Mouse (Mus musculus): ENCODE measurements around the gene Ehd4. TPM values are rescaled to one million over a fixed set of nuclear protein-coding genes. Genes with fewer than 3 reads are reported as not detected.
A peak's percentile ranks its signal among the peaks of the same experiment; 100 is the strongest.

The Ehd4 gene
- total RNA-seq, 2 experiments from 2014 or later, result 377 to 459 TPM

DNA sequence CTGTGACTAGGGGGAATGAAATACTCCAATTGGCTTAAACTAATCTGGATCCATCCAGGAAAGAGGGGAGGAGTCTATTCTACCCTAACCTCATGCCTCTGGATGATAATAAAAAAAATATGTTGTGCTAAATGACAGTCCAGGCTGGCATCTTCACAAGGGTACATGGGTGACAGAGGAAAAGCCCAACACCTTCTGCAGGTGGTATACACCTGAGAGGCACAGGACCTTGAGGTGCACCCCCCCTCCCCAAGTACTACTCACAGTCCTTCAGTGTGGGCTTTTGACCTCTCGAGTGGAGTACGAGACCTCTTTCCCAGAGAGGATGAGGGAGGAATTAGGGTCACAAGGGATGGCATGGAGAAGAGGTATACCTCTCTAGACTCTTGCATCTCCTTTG lies 66.5 kb downstream of the Ehd4 start:
- DNase-seq (ENCODE audit: low spot score), result no peak
- intact Hi-C loops (cut with DNase I), result loop anchor here (5.0 kb wide), 1 partner anchor 194 kb away; no protein-coding TSS in a partner anchor

GRCm38 (mm10) chr2:120087391-120087790 lies 67.0 kb downstream of the Ehd4 start:
- intact Hi-C loops (cut with DNase I), result loop anchor here (5.0 kb wide), 1 partner anchor 195 kb away; no protein-coding TSS in a partner anchor
- DNase-seq (ENCODE audit: low spot score), result no peak

- intact Hi-C loops (cut with DNase I), result loop anchor here (5.0 kb wide), 1 partner anchor 196 kb away; no protein-coding TSS in a partner anchor
- no peak for DNase-seq (ENCODE audit: low spot score)
Measured at GRCm38 (mm10) chr2:120086038-120086437, 68.4 kb downstream of the Ehd4 start.

DNA sequence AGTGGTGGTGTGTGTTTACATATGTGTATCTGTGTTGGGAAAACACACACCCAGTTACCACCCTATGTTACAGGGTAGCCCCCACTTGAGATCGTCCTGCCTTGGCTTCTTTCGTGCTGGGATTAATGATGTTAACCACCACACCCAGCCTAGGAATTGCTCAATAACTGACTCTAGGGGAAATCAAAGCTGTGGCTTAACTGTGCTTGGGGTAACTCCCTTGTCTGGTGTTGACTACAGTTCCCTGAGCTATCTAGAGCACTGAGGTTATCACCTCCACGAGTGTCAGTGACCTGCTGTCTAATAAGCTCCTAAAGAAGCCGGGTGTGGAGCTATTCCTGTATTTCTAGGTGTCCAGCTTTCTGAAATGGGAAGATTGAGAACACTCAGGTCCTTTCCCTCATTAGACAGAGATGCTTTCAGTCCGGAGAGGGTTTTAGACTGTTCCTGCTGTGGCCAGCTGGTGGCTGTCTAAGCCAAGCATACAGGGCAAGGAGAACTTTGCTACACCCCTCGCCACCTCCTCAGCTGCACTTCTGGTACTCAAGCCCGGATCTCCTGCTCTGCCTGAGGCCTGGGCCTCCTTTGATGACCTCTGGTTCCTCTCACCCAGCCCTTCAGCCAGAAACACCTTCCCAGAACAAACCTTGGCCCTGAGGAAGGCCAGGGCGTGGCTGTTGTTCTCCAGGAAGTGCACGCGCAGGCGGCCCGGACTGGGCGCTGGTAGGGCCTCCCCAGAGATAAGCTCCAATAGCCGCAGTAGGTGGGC lies 69.6 kb downstream of the Ehd4 start:
- DNase-seq (ENCODE audit: low spot score), result peak; percentile 43
- intact Hi-C loops (cut with DNase I), result loop anchor here (1.0 to 5.0 kb wide), 3 partner anchors 86 to 198 kb away; no protein-coding TSS in a partner anchor

GRCm38 (mm10) chr2:120082416-120082815 lies 72.0 kb downstream of the Ehd4 start:
- DNase-seq (ENCODE audit: low spot score), result no peak
- intact Hi-C loops (cut with DNase I), result loop anchor here (5.0 kb wide), 1 partner anchor 180 kb away; no protein-coding TSS in a partner anchor

GRCm38 (mm10) chr2:120076076-120076705 lies 78.2 kb downstream of the Ehd4 start:
- intact Hi-C loops (cut with DNase I), result no loop called here

DNA sequence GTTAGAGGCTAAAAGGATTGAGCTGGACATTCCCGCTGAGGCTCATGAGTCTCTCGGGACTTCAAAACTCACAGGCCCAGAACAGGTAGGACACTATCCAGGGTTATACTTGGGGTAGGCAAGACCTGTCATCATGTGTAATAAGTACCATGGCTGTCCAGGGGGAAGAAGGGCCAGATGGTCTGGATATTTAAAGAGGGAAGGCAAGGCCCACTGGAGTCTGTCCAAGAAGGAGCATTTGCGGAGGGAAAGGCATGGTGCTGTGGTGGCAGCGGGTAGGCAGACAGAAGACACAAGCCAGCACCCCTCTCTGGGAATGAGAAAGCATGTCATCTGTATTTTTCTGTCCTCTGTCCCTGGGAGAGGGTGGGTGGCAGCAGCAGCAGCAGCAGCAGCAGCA lies 80.3 kb downstream of the Ehd4 start:
- DNase-seq (ENCODE audit: low spot score), result no peak
- intact Hi-C loops (cut with DNase I), result loop anchor here (5.0 kb wide), 1 partner anchor 102 kb away; the partner anchor contains the start of gene Mapkbp1

More at GRCm38 (mm10) chr2:120076076-120076705, 78.2 kb downstream of the Ehd4 start:
- DNase-seq (ENCODE audit: low spot score), result no peak

DNA sequence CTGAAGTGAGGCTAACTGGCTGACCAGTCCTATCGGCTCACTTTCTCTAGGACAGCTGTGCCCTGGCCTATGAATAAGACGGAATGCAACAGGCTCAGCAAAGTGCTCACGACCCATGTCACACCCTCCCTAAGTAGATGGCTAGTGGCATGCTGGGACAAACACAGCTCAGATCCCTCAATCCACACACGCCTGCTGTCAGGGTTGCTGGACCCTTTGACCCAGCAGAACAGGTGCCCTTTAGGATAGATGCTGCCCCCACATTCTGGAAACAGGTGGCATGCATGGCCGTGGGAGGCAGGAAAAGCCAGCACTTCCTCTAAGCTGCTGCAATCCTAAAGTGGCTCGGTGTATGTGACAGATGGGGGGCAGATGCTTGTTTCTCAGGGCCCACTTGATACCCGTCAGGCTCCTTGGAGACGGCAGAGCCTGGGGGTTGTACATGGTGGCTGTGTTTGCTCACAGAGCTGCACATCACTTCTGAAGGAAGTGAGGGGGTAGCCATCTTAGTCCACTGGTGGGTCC lies 84.9 kb downstream of the Ehd4 start:
- intact Hi-C loops (cut with DNase I), result loop anchor here (2.0 kb wide), 1 partner anchor 19 kb away; no protein-coding TSS in a partner anchor

DNA sequence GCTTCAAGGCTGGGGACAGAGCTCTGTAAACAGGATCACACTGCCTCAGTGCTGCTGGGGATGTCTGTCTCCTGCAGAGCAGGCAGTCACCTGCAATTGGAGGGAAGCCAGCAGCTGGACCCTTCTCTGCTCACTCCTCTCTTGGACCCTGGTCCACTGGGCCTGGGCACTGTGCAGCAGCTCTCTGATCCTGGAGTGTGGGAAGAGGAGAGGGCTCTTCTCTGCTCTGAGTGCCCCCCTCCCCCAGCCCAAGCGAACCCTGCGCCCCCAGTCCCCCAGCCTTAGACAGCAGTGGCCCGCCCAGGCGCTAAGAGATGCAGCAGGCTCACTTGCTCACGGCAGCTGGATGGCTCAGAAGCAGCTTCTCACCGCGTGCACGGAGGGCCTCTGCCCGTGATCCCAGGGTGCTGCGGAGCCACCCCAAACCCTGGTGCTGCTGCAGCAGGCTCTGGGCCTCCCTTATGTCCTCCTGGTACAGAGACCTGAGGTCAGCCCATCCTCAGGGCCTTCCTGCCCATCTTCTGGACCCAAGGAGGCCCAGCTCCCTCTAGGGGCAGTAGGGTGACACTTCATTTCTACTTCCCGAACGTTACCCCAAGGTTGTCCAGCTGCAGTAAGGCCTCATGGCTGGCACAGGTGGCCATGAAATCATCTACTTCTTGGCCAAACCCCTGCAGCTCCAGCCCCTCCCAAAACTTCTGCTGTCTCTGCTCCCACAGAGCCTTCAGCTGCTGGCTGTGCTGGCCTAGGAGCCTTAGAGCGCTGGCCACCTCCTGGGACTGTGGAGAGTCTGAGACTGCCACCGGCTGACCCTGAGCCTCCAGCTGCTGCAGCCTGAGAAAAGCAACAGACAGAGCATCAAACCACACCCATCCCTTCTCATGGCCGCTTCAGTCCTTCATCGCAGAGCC lies 85.6 kb downstream of the Ehd4 start:
- intact Hi-C loops (cut with DNase I), result loop anchor here (2.0 kb wide), 1 partner anchor 18 kb away; no protein-coding TSS in a partner anchor
- DNase-seq (ENCODE audit: low spot score), result no peak

More for the DNA sequence above, 84.9 kb downstream of the Ehd4 start:
- no peak for DNase-seq (ENCODE audit: low spot score)

DNA sequence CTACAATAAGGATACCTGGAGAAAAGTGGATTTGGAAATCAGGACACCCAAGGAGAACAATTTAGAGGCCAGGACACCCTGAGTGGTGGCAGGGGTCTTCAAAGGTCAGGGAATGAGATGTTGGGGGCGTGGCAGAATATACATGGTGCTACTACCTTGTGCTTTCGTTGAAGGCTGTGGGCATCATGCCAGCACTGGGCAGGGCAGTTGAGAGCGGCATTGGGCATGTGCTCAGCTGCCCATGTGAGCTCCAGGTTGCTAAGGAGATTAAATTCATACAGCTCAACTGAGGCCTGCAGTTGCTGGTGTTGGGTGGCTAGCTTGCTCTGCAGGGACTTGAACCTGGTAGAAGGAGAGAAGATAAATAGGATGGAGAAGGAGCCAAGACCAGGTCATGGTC lies 88.2 kb downstream of the Ehd4 start:
- DNase-seq (ENCODE audit: low spot score), result no peak

GRCm38 (mm10) chr2:120065243-120065642 lies 89.2 kb downstream of the Ehd4 start:
- DNase-seq (ENCODE audit: low spot score), result no peak
- intact Hi-C loops (cut with DNase I), result no loop called here

More for the DNA sequence above, 88.2 kb downstream of the Ehd4 start:
- intact Hi-C loops (cut with DNase I), result no loop called here

DNA sequence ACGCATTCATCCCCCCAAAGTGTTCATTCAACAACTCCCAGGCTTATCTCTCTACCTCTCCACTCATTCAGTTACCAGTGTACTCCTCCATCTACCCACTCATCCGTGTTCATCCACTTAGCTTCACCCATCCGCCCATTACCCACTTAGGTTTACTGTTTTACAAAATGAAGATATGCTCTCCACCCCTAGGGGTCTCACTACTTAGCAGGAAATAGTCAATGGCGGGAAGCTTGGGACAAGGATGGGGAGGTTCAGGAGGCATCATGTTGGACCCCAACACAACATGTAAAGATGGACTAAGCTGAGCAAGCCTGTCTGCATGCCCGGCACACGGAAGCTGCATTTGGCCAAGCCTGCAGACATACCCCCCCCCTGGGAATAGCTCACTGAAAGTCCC lies 89.8 kb downstream of the Ehd4 start:
- intact Hi-C loops (cut with DNase I), result no loop called here
- no peak for DNase-seq (ENCODE audit: low spot score)

- intact Hi-C loops (cut with DNase I), result no loop called here
- no peak for DNase-seq (ENCODE audit: low spot score)
Measured at GRCm38 (mm10) chr2:120062248-120062647, 92.2 kb downstream of the Ehd4 start.

GRCm38 (mm10) chr2:120060651-120061050 lies 93.8 kb downstream of the Ehd4 start:
- intact Hi-C loops (cut with DNase I), result no loop called here

DNA sequence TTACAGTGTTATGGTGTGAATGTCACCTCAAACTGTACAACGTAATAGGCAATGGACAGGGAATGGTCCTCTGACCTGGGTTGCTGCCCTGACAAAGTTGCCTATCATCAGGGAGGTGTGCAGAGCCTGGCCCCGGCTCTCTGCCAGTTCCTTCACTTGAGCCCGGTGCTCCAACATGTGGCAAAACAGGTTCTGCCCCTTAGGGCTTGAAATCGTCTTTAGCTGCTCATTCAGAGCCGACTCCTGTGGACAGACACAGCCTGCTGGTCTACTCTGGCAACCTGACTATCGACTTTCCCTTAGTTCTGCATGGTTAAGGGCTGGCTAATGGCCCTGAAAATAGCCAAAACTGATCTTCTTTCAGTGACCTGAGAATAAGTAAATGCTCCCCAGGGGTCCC lies 94.2 kb downstream of the Ehd4 start:
- DNase-seq (ENCODE audit: low spot score), result no peak

More at GRCm38 (mm10) chr2:120060651-120061050, 93.8 kb downstream of the Ehd4 start:
- DNase-seq (ENCODE audit: low spot score), result no peak

DNA sequence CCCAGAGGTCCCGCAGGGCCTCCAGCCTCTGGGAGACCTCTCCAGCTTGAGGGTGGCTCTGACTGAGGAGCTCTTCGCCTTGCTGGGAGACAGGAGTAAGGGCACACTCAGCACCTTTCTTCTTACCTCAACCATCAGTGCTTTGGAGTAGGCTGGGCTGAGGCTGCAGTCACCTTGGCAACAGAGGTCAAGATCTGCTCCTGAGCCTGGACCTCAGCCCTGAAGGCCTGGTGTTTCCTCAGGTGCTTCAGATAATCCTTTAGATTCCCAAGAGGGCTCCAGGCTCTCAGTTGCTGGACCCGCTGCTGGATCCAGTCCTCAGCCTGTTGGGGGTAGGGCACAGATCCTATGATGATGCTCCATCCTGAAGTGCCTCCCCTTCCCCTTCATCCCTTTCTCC lies 94.9 kb downstream of the Ehd4 start:
- DNase-seq (ENCODE audit: low spot score), result no peak
- intact Hi-C loops (cut with DNase I), result no loop called here

More for the DNA sequence above, 94.2 kb downstream of the Ehd4 start:
- intact Hi-C loops (cut with DNase I), result no loop called here

DNA sequence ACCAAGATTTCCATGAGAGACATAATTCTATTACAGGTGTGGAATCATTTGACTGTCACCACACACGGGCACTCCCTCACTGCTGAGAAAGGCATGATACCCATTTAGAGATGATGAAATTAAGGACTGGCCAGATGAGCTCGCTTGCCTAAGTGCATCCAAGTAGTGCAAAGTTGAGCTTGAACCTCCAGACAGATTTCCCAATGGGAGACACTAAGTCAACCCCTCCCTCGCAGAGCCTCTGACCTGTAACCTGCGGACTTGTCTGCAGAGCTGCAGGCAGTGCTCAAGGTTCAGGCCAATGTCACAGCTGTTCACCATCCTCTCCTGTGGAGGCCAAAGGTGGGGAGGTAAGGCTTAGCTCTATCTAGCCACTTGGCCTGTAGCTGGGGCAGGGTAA lies 95.6 kb downstream of the Ehd4 start:
- intact Hi-C loops (cut with DNase I), result no loop called here
- no peak for DNase-seq (ENCODE audit: low spot score)

- DNase-seq (ENCODE audit: low spot score), result no peak
- intact Hi-C loops (cut with DNase I), result no loop called here
Measured at GRCm38 (mm10) chr2:120055923-120056322, 98.5 kb downstream of the Ehd4 start.

DNA sequence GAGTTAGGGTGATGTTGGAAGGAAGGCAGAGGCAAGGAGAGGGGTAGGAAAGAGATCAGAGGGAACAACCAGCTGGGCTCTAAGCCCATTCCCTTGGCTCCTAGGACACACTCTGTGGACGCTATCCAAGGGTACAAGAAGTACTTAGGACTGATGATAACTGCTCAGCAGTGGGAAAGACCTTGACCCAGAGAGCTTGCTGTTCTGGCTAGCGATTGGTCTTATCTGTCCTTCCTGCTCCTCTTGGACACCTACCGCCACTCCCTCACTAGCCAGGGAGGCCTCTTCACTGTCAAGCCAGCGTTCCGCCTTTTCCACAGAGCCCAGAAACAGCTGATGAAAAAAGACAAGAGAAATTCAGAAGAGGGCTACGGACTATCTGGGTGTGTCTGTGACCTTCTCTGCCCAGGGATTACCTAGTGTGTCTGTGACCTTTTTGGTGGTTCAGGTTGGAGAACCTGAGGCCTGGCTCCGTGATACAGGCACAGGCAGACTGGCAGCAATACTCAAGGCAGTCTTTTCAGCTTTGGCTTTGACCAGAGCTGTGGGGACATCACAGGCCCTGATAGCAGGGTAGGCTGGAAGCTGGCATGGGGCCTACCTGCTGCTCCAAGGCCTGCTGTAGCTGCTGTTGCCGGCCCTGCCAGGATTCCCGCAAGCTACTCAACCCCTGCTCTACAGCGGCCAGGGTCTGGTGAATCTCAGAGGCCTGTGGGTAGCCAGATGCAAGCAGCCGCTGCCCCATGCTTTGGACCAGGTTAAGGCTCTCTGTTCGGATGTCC lies 99.4 kb downstream of the Ehd4 start:
- peak; percentile 17 for DNase-seq (ENCODE audit: low spot score)
- intact Hi-C loops (cut with DNase I), result no loop called here
